Mouse (Mus musculus): Measurements from ENCODE around the gene Tvp23b. TPM values are rescaled to one million over a fixed set of nuclear protein-coding genes. Genes with fewer than 3 reads are reported as not detected.

Gene Tvp23b
- polyA plus RNA-seq, 1 experiment from 2014 or later = 59.3 TPM

DNA sequence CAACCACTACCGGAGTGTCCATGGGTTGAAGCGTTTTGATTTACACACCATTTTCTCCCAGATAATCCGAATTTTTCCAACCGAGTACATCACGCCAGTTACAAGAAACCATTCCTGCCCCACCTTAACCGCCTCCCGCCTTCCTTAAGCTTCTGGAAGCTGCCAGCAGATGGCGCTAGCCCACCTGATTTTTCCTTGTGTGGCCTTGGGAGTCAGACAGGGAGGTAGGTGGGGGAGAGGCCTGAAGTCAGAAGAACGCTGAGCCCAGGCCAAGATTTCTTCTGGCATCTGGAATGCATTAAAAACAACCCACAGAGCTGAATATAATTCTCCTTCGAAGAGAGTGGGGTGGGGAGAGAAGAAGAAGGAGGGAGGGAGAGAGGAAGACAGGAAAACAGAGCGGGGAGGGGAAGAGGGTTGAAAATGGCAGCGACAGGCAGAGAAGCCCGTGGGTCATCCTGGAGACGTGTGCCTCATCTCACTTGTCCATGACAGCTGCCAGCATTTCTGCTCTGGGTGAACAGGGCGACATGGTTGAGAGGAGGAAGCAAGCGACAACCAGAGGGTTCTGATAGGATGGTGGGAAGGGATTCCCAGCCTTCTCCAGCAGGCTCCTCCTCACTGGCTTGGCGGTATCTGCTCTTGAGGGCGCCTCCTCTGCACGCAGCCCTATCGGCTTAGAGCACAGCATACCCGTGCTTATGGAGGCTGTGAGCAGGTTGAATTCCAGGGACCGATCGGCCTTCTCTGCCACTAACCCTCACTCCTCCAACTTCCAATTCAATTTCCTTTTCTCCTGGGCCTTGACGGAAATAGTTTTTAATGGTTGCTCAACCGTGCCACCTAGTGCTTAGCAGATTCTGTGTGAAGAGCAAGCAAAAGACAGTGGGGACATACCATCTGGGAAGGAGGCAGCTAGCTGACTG lies 42.1 kb downstream of the Tvp23b start:
- WGBS = 17% methylated on average over 25 of the region's 25 CpGs

DNA sequence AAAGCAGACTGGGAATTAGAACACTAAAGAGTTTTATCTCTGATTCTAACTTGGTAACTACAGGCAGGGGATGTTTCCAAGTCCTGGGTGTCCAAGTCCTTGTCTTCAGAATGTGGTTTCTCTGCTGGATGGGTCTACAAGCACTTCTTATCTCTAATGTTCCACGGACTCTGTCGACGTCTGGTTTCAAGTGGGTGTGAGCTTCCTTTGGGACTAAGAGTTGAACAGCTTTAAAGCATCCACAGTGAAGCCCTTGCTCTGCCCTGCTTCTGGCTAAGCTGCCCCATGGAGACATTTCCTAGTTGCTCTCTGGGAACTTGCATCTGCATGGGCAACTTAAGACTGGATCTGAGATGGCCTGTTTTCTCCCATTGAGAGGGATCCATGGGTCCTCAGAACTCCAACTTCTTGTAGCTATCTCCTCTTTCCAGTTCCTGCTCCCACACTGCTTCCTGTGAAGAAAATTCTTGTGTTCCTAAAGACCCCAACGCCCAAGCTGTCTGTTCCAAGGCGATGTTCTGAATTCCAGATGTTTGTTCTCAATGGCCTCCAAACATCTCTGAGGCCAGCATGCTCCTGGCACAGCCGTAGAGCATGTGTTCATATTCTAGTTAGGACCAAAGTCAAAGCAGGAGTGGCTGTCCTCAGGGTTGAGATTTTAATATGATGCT lies 45.0 kb downstream of the Tvp23b start:
- Histone ChIP-seq H3K27me3 (replicated peaks; ENCODE audit: control insufficient read depth, insufficient read depth, low read length) (no peaks in the 10 kb centered on the region), H3K4me3 (ENCODE audit: low read depth, low read length) (no peak overlapping the region), H3K9me3 (ENCODE audit: control insufficient read depth, low read length) (peaks cover 5% of the 10 kb centered on the region; the same call in 1 of the 2 replicates), H3K4me2 (ENCODE audit: low read length) (no peak overlapping the region), H3K36me3 (ENCODE audit: control insufficient read depth, insufficient read depth, low read length) (no peaks in the 10 kb centered on the region), H3K4me1 (replicated peaks; ENCODE audit: control insufficient read depth, insufficient read depth, low read length) (peaks cover 11% of the 10 kb centered on the region), H3K27ac (ENCODE audit: low read depth) (no peak overlapping the region), H3K9ac (ENCODE audit: low read length) (no peak overlapping the region)
- no peak for DNase-seq (ENCODE audit: low spot score)
- WGBS = 76% methylated on average over 6 of the region's 6 CpGs
- ATAC-seq (replicated peaks; ENCODE audit: low FRiP score, low TSS enrichment, low read depth) = no peak

More for the DNA sequence above, 42.1 kb downstream of the Tvp23b start:
- peaks cover 11% of the 10 kb centered on the region for H3K4me1 ChIP-seq (replicated peaks; ENCODE audit: control insufficient read depth, insufficient read depth, low read length)
- DNase-seq (ENCODE audit: low spot score) (peak; percentile 98), ATAC-seq (replicated peaks; ENCODE audit: low FRiP score, low TSS enrichment, low read depth) (peak; percentile 86)
- peaks cover 6% of the 10 kb centered on the region; the same call in 1 of the 2 replicates for H3K9me3 ChIP-seq (ENCODE audit: control insufficient read depth, low read length)
- peak overlapping the region; percentile 86 for H3K27ac ChIP-seq (ENCODE audit: low read depth)
- peak overlapping the region; percentile 47 for H3K4me2 ChIP-seq (ENCODE audit: low read length)
- H3K27me3 ChIP-seq (replicated peaks; ENCODE audit: control insufficient read depth, insufficient read depth, low read length) = no peaks in the 10 kb centered on the region
- H3K9ac ChIP-seq (ENCODE audit: low read length) = peak overlapping the region; percentile 13; the same call in 1 of the 2 replicates
- H3K4me3 ChIP-seq (ENCODE audit: low read depth, low read length) = peak overlapping the region; percentile 16
- no peaks in the 10 kb centered on the region for H3K36me3 ChIP-seq (ENCODE audit: control insufficient read depth, insufficient read depth, low read length)

DNA sequence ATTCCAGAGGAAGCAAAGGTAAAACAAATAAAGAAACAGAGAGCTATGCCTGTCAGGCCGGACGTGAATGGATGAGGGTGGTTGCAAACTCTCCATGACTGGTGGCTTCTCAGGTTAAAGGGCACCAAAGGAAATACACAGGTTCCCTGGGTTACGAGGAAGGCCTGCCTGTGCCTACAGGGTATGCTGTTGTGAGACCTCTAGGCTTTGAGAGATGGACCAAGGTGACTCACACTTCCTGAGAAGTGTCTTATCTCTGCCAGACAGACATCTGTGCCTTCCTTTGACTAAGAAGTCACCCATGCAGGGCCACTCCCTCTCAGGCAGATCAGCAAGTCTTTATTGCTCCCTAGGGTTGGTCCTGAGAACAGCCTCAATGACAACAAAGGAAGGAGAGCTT lies 50.5 kb downstream of the Tvp23b start:
- Histone ChIP-seq H3K4me3 (ENCODE audit: low read depth, low read length) (no peak overlapping the region), H3K27ac (ENCODE audit: low read depth) (no peak overlapping the region), H3K27me3 (replicated peaks; ENCODE audit: control insufficient read depth, insufficient read depth, low read length) (no peaks in the 10 kb centered on the region), H3K9ac (ENCODE audit: low read length) (no peak overlapping the region), H3K4me2 (ENCODE audit: low read length) (no peak overlapping the region), H3K36me3 (ENCODE audit: control insufficient read depth, insufficient read depth, low read length) (no peaks in the 10 kb centered on the region), H3K9me3 (ENCODE audit: control insufficient read depth, low read length) (no peaks in the 10 kb centered on the region), H3K4me1 (replicated peaks; ENCODE audit: control insufficient read depth, insufficient read depth, low read length) (no peaks in the 10 kb centered on the region)
- whole genome bisulfite sequencing = 27% methylated on average over 3 of the region's 3 CpGs
- ATAC-seq (replicated peaks; ENCODE audit: low FRiP score, low TSS enrichment, low read depth) = no peak
- no peak for DNase-seq (ENCODE audit: low spot score)

DNA sequence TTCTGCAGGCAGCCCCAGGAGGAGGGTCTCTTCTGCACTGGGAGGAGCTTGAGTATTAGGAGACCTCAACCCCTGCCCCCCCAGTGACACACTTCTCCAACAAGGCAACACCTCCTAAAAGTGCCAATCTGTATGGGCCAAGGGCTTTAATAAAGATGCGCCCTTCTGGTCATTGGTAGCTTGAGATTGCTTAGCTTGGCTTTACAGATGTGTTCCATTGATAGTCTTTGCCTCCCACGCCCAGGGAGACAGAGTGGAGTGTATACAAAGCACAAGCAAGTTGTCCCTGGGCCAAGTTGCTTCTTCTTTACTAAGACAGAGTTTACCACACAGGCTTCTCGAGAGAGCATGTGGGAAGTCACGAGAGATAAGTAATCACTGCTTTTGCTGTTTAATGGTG lies 51.3 kb downstream of the Tvp23b start:
- no peak for ATAC-seq (replicated peaks; ENCODE audit: low FRiP score, low TSS enrichment, low read depth)
- Histone ChIP-seq H3K9me3 (ENCODE audit: control insufficient read depth, low read length) (no peaks in the 10 kb centered on the region), H3K9ac (ENCODE audit: low read length) (no peak overlapping the region), H3K27me3 (replicated peaks; ENCODE audit: control insufficient read depth, insufficient read depth, low read length) (no peaks in the 10 kb centered on the region), H3K4me3 (ENCODE audit: low read depth, low read length) (no peak overlapping the region), H3K4me2 (ENCODE audit: low read length) (no peak overlapping the region), H3K4me1 (replicated peaks; ENCODE audit: control insufficient read depth, insufficient read depth, low read length) (no peaks in the 10 kb centered on the region), H3K36me3 (ENCODE audit: control insufficient read depth, insufficient read depth, low read length) (no peaks in the 10 kb centered on the region), H3K27ac (ENCODE audit: low read depth) (no peak overlapping the region)
- WGBS = 73% methylated on average over 4 of the region's 4 CpGs
- DNase-seq (ENCODE audit: low spot score) = no peak

DNA sequence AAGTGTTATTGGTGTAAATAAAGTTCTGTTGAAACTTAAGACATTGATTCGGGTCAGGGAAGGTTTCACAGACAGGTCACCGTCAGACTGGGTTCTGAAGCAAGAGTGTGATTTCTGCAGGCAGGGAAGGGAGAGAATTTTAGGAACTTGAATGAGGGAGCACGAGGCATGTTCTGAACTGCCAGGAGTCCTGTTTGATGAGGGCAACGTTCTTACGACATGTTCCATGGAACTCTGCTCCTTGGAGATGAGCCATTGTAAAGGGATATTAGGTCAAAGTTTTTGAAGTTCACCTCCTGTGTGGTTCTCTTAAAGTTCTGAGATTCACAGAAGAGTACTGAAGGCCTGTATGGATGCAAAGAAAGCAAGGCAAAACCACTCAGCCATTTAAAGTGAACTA lies 51.9 kb downstream of the Tvp23b start:
- no peak for ATAC-seq (replicated peaks; ENCODE audit: low FRiP score, low TSS enrichment, low read depth)
- H3K4me2 ChIP-seq (ENCODE audit: low read length) = no peak overlapping the region
- H3K4me3 ChIP-seq (ENCODE audit: low read depth, low read length) = no peak overlapping the region
- H3K27me3 ChIP-seq (replicated peaks; ENCODE audit: control insufficient read depth, insufficient read depth, low read length) = no peaks in the 10 kb centered on the region
- no peak overlapping the region for H3K27ac ChIP-seq (ENCODE audit: low read depth)
- no peak overlapping the region for H3K9ac ChIP-seq (ENCODE audit: low read length)
- H3K36me3 ChIP-seq (ENCODE audit: control insufficient read depth, insufficient read depth, low read length) = no peaks in the 10 kb centered on the region
- no peaks in the 10 kb centered on the region for H3K9me3 ChIP-seq (ENCODE audit: control insufficient read depth, low read length)
- 82% methylated on average over 5 of the region's 5 CpGs for WGBS
- no peaks in the 10 kb centered on the region for H3K4me1 ChIP-seq (replicated peaks; ENCODE audit: control insufficient read depth, insufficient read depth, low read length)
- no peak for DNase-seq (ENCODE audit: low spot score)

DNA sequence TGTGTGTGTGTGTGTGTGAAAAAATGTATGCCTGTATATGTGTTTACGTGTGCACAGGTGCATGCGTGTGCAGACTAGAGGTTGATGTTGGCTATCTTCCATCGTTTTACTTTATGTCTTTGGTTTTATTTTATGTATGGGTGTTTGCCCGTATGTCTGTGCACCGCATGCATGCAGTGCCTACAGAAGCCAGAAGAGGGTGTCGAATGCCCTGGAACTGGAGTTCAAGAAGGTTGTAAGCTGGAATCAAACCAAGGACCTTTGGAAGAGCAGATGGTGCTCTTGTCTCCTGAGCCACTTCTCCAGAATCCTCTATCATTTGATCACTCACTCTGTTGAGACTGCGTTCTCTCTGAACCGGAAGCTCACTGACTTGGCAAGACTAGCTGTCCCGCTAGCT lies 53.8 kb downstream of the Tvp23b start:
- WGBS = 92% methylated on average over 9 of the region's 9 CpGs
- no peaks in the 10 kb centered on the region for H3K4me1 ChIP-seq (replicated peaks; ENCODE audit: control insufficient read depth, insufficient read depth, low read length)
- no peak overlapping the region for H3K4me3 ChIP-seq (ENCODE audit: low read depth, low read length)
- DNase-seq (ENCODE audit: low spot score) (no peak), ATAC-seq (replicated peaks; ENCODE audit: low FRiP score, low TSS enrichment, low read depth) (no peak)
- H3K36me3 ChIP-seq (ENCODE audit: control insufficient read depth, insufficient read depth, low read length) = no peaks in the 10 kb centered on the region
- no peak overlapping the region for H3K27ac ChIP-seq (ENCODE audit: low read depth)
- H3K9ac ChIP-seq (ENCODE audit: low read length) = no peak overlapping the region
- H3K9me3 ChIP-seq (ENCODE audit: control insufficient read depth, low read length) = no peaks in the 10 kb centered on the region
- no peaks in the 10 kb centered on the region for H3K27me3 ChIP-seq (replicated peaks; ENCODE audit: control insufficient read depth, insufficient read depth, low read length)
- H3K4me2 ChIP-seq (ENCODE audit: low read length) = no peak overlapping the region

DNA sequence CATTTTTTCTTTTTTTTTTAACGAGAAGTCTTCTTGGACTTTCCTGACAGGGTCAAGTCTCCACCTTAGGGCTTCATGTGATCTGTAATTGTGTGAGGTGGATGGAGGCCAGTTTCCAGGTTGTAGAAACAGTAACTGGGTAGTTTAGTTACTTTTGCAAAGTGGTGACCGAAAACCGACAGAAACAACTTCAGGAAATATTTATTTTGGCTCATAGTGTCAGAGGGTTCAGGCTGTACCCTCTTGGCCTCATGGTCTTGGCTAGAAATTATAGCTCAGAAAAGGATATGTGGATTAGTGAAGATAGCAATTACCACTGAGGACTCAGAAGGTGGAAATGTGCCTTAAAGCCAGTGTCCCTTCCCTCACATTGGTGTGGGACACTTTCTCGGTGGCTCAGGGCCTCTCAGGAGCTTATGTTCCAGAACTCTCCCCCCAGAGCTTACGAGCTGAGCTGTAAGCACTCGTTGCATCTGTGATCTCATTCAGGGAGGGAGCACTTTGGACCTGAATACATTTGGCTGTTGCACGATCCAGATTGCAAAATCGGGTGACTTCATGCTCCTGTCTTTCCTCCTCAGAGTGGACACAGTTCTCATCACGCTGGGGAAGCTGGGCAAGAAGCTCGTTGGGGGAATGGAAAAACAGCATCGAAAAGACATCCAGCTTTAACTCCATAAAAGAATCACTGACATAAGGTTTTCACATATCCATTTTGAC lies 55.7 kb downstream of the Tvp23b start:
- Histone ChIP-seq H3K9me3 (ENCODE audit: control insufficient read depth, low read length) (no peaks in the 10 kb centered on the region), H3K27ac (ENCODE audit: low read depth) (no peak overlapping the region), H3K4me2 (ENCODE audit: low read length) (no peak overlapping the region), H3K36me3 (ENCODE audit: control insufficient read depth, insufficient read depth, low read length) (no peaks in the 10 kb centered on the region), H3K27me3 (replicated peaks; ENCODE audit: control insufficient read depth, insufficient read depth, low read length) (no peaks in the 10 kb centered on the region), H3K4me3 (ENCODE audit: low read depth, low read length) (no peak overlapping the region), H3K9ac (ENCODE audit: low read length) (no peak overlapping the region), H3K4me1 (replicated peaks; ENCODE audit: control insufficient read depth, insufficient read depth, low read length) (no peaks in the 10 kb centered on the region)
- DNase-seq (ENCODE audit: low spot score) (no peak), ATAC-seq (replicated peaks; ENCODE audit: low FRiP score, low TSS enrichment, low read depth) (no peak)
- 85% methylated on average over 11 of the region's 11 CpGs for WGBS

DNA sequence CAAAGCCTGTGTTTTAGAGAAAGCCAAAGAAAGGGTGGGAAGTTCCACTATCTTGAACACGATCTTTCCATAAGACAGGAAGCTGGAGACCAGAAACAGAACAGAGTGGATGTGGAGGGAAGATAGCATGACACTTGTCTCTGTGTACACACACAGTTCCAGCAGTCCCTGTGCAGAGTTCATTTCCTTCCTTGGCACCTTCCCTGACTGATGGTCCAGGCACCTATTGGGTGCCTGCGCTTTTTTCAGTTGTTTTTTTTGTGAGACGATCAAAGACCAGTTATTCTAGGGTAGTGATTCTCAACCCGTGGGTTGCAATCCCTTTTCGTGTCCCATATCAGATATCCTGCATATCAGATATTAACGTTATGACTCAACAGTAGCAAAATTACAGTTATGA lies 58.7 kb downstream of the Tvp23b start:
- 75% methylated on average over 6 of the region's 6 CpGs for WGBS
- no peak for DNase-seq (ENCODE audit: low spot score)
- H3K4me2 ChIP-seq (ENCODE audit: low read length) = no peak overlapping the region
- no peaks in the 10 kb centered on the region for H3K36me3 ChIP-seq (ENCODE audit: control insufficient read depth, insufficient read depth, low read length)
- no peaks in the 10 kb centered on the region for H3K4me1 ChIP-seq (replicated peaks; ENCODE audit: control insufficient read depth, insufficient read depth, low read length)
- no peaks in the 10 kb centered on the region for H3K27me3 ChIP-seq (replicated peaks; ENCODE audit: control insufficient read depth, insufficient read depth, low read length)
- no peak overlapping the region for H3K4me3 ChIP-seq (ENCODE audit: low read depth, low read length)
- H3K9me3 ChIP-seq (ENCODE audit: control insufficient read depth, low read length) = no peaks in the 10 kb centered on the region
- no peak for ATAC-seq (replicated peaks; ENCODE audit: low FRiP score, low TSS enrichment, low read depth)
- H3K9ac ChIP-seq (ENCODE audit: low read length) = no peak overlapping the region
- H3K27ac ChIP-seq (ENCODE audit: low read depth) = no peak overlapping the region

All from intestine, embryonic 14.5 days (tissue).